Mouse (Mus musculus) heart, adult 18-20 months (tissue): ENCODE results near the gene Cdhr1. TPM values are rescaled to one million over a fixed set of nuclear protein-coding genes. Genes with fewer than 3 reads are reported as not detected.
"Not testable (repeated sequence)": the region's sequence is repeated elsewhere in the genome, so short reads cannot be mapped to it uniquely, and the experiment has no call there.

Experiments used
- DNase-seq, 2 experiments: peaks; one replicate each; pipeline ENCODE4 v3.0.0; 2021 to 2022; ENCODE audit warnings: mixed read lengths in 1 of 2
- long read RNA-seq, 2 experiments: library from polyadenylated mRNA; stranded (forward); transcript quantifications; one replicate each; pipeline ENCODE4 v2.0.0; 2021
- total RNA-seq, 2 experiments: library from RNA; stranded (reverse); gene quantifications; 2 replicates each; pipeline ENCODE4 v1.2.3; 2021

Cdhr1 gene
- total RNA-seq, result under 1 TPM in 1 of 2 experiments, not detected in 1; 0.05 TPM
- long read RNA-seq, experiment 1, result 0 reads
- long read RNA-seq, experiment 2, result 0 reads

DNA sequence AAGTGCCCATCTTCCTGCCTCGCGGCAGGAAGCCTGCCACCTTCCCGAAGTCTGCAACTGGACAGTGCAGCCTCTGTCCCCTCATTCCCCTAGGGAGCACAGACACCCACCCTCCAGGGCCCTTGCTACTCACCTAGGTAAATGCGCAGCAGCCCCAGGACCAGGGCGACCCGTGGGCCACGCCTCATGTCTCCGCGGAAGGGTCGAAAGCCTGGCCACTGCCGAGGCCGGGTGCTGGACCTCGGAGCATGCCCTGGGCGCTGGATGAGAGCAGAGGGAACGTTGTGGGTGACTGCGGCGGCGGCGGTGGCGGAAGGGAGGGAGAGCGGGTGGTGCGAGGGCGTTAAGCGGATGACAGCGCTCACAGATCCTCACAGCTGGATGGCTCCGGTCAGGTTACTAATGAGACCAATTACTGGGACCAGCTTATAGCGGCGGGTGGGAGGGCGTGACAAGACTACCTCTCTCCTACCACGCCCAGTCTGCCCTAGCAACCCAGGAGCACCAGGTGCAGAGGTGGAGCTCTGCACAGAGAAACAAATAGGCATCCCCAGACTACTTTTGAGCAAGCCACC, at the start of gene Cdhr1:
Gene Cdhr1, minus strand, starts transcription at position 392 of the 575 bp plus-strand sequence.
- DNase-seq, result no peak

GRCm38 (mm10) chr14:37139051-37139710, 41.0 kb upstream of the Cdhr1 start:
- no peak for DNase-seq

- DNase-seq, result not testable (repeated sequence)
Observed at GRCm38 (mm10) chr14:37137596-37137995, 39.4 kb upstream of the Cdhr1 start.

- no peak for DNase-seq
Observed at GRCm38 (mm10) chr14:37136110-37136509, 38.0 kb upstream of the Cdhr1 start.

DNA sequence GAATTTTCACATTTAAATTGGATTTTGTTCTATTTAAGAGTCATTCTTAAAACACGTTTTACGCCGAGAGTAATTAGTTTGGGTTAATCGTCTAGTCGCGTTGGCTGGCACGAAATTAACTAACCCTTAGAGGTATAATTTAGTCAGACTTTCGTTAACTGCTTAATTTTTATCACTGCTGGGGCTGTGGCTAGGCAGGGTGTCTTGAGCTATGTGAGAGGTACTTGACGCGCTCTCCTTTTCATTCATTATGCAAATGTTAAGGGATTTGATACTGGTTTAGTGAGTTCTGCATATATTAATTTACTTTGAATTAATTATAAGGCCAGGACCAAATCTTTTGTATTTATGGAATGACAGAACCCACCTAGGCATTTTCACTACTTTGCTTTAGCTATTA, 37.5 kb upstream of the Cdhr1 start:
- DNase-seq, result no peak

DNA sequence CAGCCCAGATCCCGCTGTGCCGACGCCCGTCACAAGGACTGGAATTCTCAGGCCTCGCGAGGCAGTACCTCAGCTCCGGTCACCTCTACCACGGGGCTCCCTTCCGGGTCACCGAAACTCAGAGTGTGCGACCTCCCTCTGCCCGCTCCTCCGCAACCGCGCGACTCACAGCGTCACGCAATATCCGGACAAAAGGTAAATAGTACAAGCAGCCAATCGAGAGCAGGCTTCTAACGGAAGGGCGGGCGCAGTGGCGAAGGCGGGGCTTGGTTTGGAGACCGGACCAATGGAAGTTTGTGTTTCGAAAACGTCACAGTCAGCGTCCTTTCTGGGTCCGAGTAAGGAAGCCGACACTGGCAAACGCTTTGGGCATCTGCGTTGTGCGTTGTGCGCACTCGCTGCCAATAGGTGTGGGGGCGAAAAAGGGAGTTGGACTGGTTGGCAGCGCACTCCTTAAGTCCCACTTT, 37.0 kb upstream of the Cdhr1 start, which contains the start of gene Ghitm:
Gene Ghitm, minus strand, starts transcription at position 146 of the 467 bp plus-strand sequence.
- peak; percentile 98 to 99 for DNase-seq

DNA sequence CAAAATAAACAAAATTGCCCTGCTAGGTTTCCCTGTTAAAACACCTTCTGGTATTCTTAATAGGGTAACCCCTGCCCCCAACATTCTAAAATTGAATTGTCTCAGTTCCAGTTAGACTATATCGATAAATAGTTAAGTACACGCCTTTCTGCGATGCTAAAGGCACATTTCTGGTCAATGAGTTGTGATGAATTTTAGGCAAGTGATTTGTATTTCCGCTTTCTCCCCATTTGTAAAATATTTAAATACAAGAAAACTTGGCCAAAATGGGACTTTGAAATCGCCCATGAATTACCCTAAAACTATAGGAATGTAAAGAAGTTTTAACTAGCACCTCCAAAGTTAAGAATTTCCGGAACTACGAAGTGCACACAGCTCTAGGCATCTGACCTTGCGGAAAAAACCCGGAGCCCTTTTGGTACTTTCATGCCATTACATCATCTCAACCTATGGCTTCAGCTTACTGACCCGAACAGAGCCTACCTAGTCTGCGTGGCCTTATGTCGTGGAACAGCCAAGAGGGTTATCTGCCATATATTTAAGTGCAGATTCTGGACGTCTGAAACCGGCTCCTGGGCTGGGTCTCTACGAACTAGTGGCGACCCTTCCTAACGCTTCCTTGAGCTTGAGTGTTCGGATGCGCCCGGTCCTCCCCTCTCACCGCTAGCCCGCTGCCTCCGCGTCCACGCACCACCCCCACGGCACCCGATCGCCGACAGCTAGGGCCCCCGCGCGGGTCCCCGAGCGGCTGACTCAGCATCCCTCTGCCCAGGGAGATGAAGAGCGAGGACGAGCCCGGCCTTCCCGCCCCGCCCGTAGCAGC, 36.4 kb upstream of the Cdhr1 start:
- DNase-seq, result no peak

- peak; percentile 20 to 48 for DNase-seq
Observed at GRCm38 (mm10) chr14:37127652-37128051, 29.5 kb upstream of the Cdhr1 start.

DNA sequence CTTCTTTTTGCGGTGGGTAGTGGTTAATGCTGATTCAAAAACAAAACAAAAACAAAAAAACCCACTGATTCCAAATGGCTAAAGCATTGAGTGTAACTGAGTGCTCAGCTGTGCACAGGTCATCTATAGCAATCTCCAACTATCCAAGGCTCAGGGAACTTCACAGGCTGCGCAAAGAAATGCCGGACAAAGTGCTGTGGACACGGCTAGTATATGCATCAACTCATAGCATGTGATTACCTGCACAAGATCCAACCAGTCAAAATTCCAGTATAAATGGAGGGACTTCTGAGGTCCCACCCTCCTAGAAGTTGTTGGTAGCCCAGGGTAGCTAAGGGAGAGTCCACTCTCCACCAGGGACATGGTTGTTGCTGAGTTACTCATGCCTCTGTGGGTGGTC, 21.1 kb upstream of the Cdhr1 start:
- DNase-seq, result no peak

- DNase-seq, result no peak
Observed at GRCm38 (mm10) chr14:37113922-37114321, 15.8 kb upstream of the Cdhr1 start, which contains the start of gene 2610528A11Rik. Gene 2610528A11Rik, minus strand, starts transcription at chr14:37114022.

DNA sequence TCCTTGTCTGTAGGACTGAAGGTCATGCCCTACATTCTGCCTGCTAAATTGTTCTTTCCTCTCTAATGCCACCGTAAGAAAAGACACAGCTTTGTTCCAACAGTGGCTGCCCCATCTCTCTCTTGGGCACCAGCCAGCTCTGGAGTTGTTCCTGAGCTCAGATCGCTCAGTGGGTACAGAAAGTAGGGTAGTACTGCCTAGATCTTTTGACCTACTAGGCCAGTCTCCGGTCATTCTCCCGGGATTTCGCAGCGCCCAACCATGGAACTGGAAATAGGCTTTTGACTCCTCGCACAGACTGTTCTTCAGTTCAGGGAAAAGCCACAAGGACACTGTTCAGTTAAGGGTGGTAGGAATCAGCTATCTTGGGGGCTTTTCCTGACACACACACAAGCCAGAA, 14.8 kb upstream of the Cdhr1 start:
- peak in 1 of 2 experiments; percentile 9 for DNase-seq

GRCm38 (mm10) chr14:37111371-37111770, 13.2 kb upstream of the Cdhr1 start:
- DNase-seq, result no peak

- no peak for DNase-seq
Observed at GRCm38 (mm10) chr14:37110456-37110855, 12.3 kb upstream of the Cdhr1 start.

DNA sequence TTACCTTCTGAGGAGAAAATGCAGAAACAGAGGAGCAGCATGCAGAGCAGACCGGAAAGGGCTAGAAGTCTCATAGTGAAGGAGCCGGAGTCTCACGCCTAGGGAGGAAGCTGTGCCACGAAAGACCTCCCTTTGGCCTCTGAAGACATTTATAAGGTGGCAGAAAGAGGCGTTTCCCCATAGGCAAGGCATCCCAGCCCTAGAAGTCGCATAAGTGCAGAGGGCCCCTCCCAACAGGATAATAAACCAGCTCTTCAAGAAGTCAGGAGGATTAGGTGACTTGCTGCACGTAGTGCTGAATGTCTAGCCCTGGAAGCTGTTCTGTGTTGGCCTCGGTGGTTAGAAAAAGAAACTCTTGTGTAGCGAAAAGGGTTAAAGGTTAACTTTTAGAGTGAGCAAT, 11.8 kb upstream of the Cdhr1 start:
- DNase-seq, result no peak

GRCm38 (mm10) chr14:37109460-37109859, 11.3 kb upstream of the Cdhr1 start:
- DNase-seq, result no peak

DNA sequence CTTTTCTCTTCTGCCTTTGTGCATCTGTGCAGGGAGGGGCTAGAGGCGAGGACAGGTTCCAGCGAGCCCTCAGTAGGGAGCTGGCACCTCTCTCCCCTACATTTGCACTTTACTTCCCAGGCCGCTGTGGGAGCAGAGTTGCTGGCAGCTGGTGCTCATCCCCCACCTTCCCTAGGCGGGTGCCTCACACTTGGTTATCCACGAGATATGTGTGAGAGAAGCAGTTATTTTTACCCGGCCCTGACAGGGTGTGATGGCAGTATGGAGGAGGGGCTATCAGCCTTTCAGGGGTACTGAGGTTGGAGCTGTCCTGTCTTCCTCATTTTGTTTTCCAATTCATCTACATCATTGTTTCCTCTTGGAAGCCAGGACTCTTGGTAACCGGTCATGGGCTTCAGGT, 7.7 kb upstream of the Cdhr1 start:
- peak in 1 of 2 experiments; percentile 8 for DNase-seq

GRCm38 (mm10) chr14:37104747-37105146, 6.6 kb upstream of the Cdhr1 start:
- DNase-seq, result peak; percentile 28 to 34

DNA sequence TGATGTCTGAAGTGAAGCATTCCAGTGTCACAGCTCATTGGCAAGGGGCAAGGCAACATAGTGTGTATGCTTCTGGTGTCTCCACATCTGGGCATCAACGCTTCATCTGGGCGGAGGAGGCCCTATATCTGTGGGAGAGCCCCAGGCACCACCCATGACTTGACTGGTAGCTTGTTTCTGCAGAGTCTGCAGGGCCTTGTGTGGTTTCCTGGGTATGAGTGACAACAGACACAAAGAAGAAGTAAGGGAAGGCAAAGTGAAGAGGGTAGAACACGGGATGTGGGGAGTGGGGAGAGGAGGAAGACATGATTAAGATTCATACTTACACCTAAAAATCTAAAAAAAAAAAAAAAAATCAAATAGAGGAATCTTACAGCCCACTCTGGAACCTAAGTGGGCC, 4.3 kb upstream of the Cdhr1 start:
- DNase-seq, result no peak

DNA sequence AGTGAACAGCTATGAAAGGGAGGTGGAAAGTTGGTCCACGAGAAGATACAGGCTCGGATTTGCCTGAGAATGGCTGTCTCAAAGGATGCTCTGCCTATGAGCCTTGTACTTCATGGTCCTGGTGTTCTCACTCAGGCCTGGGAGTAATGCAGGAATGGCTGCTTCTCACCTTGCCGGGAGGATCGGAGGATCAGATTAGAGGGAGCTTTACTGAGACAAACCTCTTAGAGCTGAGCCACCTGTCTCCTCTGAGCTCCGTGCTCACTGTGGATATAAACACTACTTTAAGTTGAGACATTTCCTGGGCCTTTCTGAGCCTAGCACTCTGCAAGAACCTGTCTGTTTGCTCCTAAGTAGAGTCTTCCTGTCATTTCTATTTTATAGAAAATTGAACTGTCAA, 3.4 kb upstream of the Cdhr1 start:
- no peak for DNase-seq

DNA sequence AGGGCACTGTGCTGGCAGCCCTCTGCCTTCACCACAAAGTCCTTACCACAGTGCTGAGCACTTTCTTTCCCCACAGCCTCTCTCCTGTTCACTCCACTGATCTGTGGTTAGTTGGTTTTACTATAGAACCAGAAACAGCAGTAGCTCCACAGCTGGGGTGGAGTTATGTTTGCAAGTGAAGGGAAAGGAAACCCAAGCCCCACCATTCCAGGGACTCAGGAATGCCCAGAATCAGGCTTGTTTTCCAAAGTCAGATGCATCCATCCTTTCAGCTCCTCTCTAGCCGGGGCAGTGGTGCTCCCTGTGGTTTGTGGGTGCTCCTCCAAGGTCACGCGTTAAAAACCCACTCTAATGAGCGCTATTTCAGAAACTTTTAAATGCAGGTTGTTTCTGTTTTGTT, 2.6 kb downstream of the Cdhr1 start:
- no peak for DNase-seq

DNA sequence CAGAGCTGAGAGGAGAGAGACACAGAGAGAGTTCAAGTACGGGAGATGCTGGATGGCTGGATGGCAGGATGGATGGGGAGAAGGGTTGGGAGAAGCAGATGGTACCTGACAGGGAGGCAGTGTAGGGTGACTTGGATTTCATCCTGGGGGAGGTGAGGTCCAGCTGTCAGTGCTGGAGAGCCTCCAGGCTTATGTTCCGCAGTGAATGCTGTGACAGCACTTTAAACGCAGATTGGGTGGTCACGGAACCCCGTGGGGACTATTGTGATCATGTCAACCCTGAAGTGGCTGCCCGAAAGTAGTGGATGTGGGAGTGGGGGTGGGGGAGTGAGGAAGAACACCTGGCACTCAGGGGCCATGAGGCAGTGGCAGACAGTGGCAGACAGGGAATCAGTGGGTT, 3.7 kb downstream of the Cdhr1 start:
- DNase-seq, result no peak

DNA sequence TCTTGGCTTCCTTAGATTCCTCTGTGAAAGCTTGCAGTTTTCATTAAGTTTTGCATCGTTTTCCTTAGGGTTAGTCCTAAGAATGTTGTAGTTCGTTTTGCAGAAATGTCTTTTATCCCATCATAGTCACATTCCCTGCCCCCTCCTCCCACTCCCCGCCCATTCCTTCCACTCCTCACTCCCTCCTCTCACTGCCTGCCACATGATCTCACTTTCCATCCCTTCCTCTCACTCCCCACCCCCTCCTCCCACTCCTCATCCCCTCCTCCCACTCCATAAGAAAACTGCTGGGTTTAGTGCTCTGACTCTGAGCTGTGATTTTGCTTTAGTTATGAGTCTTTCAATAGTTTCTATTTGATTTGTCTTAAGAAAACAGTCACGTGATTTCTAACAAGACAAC, 14.4 kb downstream of the Cdhr1 start:
- DNase-seq, result no peak

- DNase-seq, result no peak
Observed at GRCm38 (mm10) chr14:37080724-37081123, 17.4 kb downstream of the Cdhr1 start.
